Mouse (Mus musculus) liver, postnatal 0 days (tissue): Measurements from ENCODE around the gene Specc1. TPM values are rescaled to one million over a fixed set of nuclear protein-coding genes. Genes with fewer than 3 reads are reported as not detected.

Source experiments
- ATAC-seq: fragments of 200-750 bp; cut with Nextera tagmentation; 2 replicates; pipeline ENCODE4 v1.8.0; 2017; ENCODE audit warnings: mild to moderate bottlenecking, moderate library complexity
- DNase-seq: peaks from one replicate; pipeline ENCODE4 v3.0.0-alpha.2; 2016
- H3K27ac ChIP-seq: fragments of 300-500 bp; sonication (generic); 2 replicates; pipeline ENCODE4 v1.5.1; 2014; ENCODE audit warnings: antibody characterized with exemption, moderate library complexity, mild to moderate bottlenecking, low read depth
- H3K27me3 ChIP-seq: fragments of 300-500 bp; sonication (generic); 2 replicates; pipeline ENCODE4 v1.6.1; 2014; ENCODE audit warnings: low read length, control low read depth, mixed read lengths; ENCODE audit not compliant: insufficient read depth
- H3K36me3 ChIP-seq: fragments of 300-500 bp; sonication (generic); replicated peaks from 2 replicates; pipeline ENCODE4 v1.6.1; 2014; ENCODE audit warnings: mild to moderate bottlenecking, control low read depth, low read length, moderate library complexity, mixed read lengths; ENCODE audit not compliant: insufficient read depth
- H3K4me1 ChIP-seq: fragments of 300-500 bp; sonication (generic); 2 replicates; pipeline ENCODE4 v1.6.1; 2014; ENCODE audit warnings: antibody characterized with exemption, mild to moderate bottlenecking, control low read depth; ENCODE audit not compliant: insufficient read depth
- H3K4me2 ChIP-seq: fragments of 300-500 bp; sonication (generic); 2 replicates; pipeline ENCODE4 v1.6.1; 2014; ENCODE audit warnings: low read depth, mild to moderate bottlenecking, low read length, moderate library complexity, mixed read lengths
- H3K4me3 ChIP-seq: fragments of 300-500 bp; sonication (generic); 2 replicates; pipeline ENCODE4 v1.5.1; 2014; ENCODE audit warnings: low read depth, low read length
- H3K9ac ChIP-seq: fragments of 300-500 bp; sonication (generic); replicated peaks from 2 replicates; pipeline ENCODE4 v1.6.1; 2014; ENCODE audit warnings: mild to moderate bottlenecking, moderate library complexity
- H3K9me3 ChIP-seq: fragments of 300-500 bp; sonication (generic); 2 replicates; pipeline ENCODE4 v1.6.1; 2016; ENCODE audit warnings: mild to moderate bottlenecking, control low read depth, low read length, mixed read lengths
- CTCF ChIP-seq: sonication (generic); IDR thresholded peaks from 2 replicates; pipeline ENCODE4 v1.5.1; 2016; ENCODE audit warnings: antibody characterized with exemption, low read depth
- EP300 ChIP-seq: IDR thresholded peaks from 2 replicates; pipeline ENCODE4 v1.6.1; 2016; ENCODE audit warnings: antibody characterized with exemption, low read depth, mild to moderate bottlenecking
- WGBS: fragments of 180-500 bp; shearing (Covaris S2); extraction: QIAGEN DNeasy Blood & Tissue Kit; methylation state at CpG from one replicate; pipeline ENCODE4 v1.1.7; 2014; ENCODE audit not compliant: insufficient replicate concordance; 5-methylcytosine and 5-hydroxymethylcytosine counted together
- polyA plus RNA-seq: library from polyadenylated mRNA; unstranded; fragments of >200 nt; fragmentation: Nextera tagmentation; extraction: Ambion mirVana; gene quantifications from 2 replicates; pipeline ENCODE4 v1.2.1, GENCODE M21; 2015

Gene Specc1
- polyA plus RNA-seq, 1 experiment from 2014 or later: 20.7 TPM

DNA sequence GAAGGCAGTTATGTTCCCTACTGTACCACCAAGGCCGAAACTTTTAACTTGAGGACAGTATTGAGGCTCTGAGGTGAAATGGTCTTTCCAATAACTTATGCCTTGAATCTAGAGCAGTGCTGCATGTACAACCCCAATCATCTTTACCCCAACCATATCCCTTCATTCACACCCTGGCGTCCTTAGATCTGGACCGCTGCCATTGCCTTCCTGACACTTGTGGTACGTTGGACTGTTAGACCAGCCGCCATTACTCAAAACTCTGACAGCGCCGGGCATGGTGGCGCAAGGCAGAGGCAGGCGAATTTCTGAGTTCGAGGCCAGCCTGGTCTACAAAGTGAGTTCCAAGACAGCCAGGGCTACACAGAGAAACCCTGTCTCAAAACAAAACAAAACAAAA lies 121.8 kb downstream of the Specc1 start:
- TF ChIP-seq CTCF: no peak
- no peak for TF ChIP-seq EP300
- no peak for ATAC-seq
- Histone ChIP-seq H3K4me1 (peaks cover 11% of the 10 kb centered on the region; the same call in 1 of the 2 replicates), H3K4me3 (no peak overlapping the region), H3K27ac (no peak overlapping the region), H3K9ac (no peak overlapping the region), H3K9me3 (no peaks in the 10 kb centered on the region), H3K4me2 (no peak overlapping the region), H3K27me3 (no peaks in the 10 kb centered on the region), H3K36me3 (no peaks in the 10 kb centered on the region; the same call in 1 of the 2 replicates)
- DNase-seq: no peak
- WGBS: 90% methylated on average over 10 of the region's 10 CpGs

DNA sequence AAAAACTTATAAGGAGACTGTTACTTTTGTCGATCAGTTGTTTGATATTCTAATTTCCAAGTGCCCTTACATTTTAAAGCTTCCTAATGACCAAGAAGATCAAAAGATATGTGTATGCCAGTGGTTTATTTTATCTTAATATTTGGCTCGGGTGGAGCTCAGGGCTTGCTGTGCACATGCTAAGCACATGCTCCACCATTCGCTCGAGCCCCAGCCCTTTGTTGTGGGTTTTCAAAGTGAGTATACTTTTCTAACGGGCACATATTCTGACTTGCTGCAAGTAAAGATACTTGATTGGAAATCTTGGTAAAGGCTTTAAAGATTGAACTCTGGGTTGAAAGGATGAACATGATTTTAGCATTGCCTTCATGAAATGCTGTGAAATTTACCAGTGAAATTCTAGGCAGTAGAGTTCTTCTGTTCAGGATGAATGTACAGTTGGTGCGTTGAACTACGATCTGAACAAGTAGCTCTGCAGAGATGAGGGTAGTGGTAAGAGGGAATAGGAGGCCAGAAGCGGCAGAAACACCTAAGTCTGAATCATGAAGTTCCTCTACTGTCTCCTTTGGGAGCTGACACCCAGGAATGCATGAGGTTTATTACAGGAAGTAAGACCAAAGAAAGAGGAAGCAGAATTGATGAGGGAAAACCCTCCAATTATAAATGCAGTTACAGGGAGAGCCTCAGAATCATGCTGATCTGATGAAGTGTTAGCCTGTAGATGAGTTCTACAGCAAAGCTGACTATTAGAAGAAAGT lies 122.7 kb downstream of the Specc1 start:
- Histone ChIP-seq H3K36me3 (no peaks in the 10 kb centered on the region; the same call in 1 of the 2 replicates), H3K27me3 (no peaks in the 10 kb centered on the region), H3K4me3 (no peak overlapping the region), H3K4me2 (no peak overlapping the region), H3K27ac (no peak overlapping the region), H3K9me3 (no peaks in the 10 kb centered on the region), H3K9ac (no peak overlapping the region), H3K4me1 (peaks cover 11% of the 10 kb centered on the region; the same call in 1 of the 2 replicates)
- 71% methylated on average over 8 of the region's 8 CpGs for WGBS
- TF ChIP-seq EP300: no peak
- no peak for TF ChIP-seq CTCF
- DNase-seq (no peak), ATAC-seq (no peak)

DNA sequence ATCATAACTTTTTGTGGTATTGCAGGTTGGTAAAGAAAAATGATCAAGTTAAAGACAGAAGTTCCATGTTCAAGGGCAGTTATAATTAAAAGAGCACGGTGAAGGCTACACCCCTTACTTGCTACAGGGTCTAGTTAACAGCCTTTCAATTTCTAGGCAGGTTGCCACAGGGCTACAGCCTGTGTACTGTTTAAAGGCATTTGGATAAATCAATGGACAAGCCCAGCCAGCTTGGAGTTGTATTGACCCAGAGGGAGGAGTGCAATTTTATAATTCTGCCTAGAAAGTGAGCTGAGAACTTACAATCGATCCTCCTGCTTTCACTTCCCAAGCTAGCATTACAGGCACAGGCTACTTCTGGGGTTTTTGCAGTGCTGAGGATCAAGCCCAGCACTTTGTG lies 123.9 kb downstream of the Specc1 start:
- Histone ChIP-seq H3K27me3 (no peaks in the 10 kb centered on the region), H3K4me1 (peaks cover 11% of the 10 kb centered on the region; the same call in 1 of the 2 replicates), H3K9ac (no peak overlapping the region), H3K9me3 (no peaks in the 10 kb centered on the region), H3K4me2 (no peak overlapping the region), H3K36me3 (no peaks in the 10 kb centered on the region; the same call in 1 of the 2 replicates), H3K4me3 (no peak overlapping the region), H3K27ac (no peak overlapping the region)
- 46% methylated on average over 2 of the region's 2 CpGs for WGBS
- ATAC-seq (no peak), DNase-seq (no peak)
- TF ChIP-seq EP300 (no peak), CTCF (no peak)

DNA sequence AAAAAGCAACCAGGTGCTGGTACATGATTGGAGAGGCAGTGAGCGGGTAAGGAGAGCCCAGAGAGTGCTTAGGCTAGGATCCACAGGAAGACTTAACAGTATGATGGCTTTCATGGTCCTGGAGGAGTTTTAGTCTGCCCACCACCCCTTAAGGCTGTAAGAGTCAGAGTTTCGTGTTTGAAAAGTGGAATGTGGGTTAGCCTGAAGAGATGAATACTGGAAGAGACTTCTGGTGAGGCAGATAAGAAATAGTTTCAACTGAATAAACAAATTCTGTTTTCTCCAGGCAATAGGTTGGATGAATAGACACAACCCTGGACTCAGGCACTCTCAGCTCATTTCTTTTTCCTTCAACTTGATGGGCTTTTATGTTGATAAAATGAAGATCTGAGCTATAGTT lies 130.1 kb downstream of the Specc1 start:
- Histone ChIP-seq H3K27ac (no peak overlapping the region), H3K27me3 (no peaks in the 10 kb centered on the region), H3K9me3 (no peaks in the 10 kb centered on the region), H3K4me2 (no peak overlapping the region), H3K36me3 (0 out of 2 replicates have a peak, but pooled peaks cover 3% of the 10 kb centered on the region), H3K9ac (no peak overlapping the region), H3K4me1 (no peaks in the 10 kb centered on the region), H3K4me3 (no peak overlapping the region)
- TF ChIP-seq CTCF (no peak), EP300 (no peak)
- DNase-seq (no peak), ATAC-seq (no peak)
- WGBS: 63% methylated on average over 2 of the region's 2 CpGs

DNA sequence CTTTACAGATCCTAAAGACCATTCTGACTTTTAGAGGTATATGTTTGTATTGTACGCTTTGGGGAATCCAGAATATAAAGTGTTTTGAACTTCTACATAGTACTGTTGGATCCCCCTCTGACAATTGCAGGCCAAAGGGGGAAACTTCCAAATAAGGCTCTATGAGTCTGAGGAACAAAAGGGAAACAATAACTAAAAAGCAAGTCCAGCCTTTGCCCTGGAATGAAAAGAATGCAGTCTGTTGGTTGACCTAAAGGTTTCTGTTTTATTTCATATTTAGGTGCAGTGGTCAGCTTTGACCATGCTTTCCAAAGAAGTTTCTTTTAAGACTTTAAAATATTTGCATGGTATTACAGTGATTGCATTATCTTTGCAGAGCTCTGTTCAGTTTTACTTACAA lies 130.5 kb downstream of the Specc1 start:
- H3K27me3 ChIP-seq: no peaks in the 10 kb centered on the region
- no peak overlapping the region for H3K27ac ChIP-seq
- WGBS: 93% methylated on average over 1 of the region's 1 CpGs
- H3K4me2 ChIP-seq: no peak overlapping the region
- DNase-seq: no peak
- no peak for TF ChIP-seq EP300
- no peak for TF ChIP-seq CTCF
- H3K9ac ChIP-seq: no peak overlapping the region
- H3K9me3 ChIP-seq: no peaks in the 10 kb centered on the region
- H3K36me3 ChIP-seq: 0 out of 2 replicates have a peak, but pooled peaks cover 3% of the 10 kb centered on the region
- no peak overlapping the region for H3K4me3 ChIP-seq
- no peaks in the 10 kb centered on the region for H3K4me1 ChIP-seq
- ATAC-seq: no peak

DNA sequence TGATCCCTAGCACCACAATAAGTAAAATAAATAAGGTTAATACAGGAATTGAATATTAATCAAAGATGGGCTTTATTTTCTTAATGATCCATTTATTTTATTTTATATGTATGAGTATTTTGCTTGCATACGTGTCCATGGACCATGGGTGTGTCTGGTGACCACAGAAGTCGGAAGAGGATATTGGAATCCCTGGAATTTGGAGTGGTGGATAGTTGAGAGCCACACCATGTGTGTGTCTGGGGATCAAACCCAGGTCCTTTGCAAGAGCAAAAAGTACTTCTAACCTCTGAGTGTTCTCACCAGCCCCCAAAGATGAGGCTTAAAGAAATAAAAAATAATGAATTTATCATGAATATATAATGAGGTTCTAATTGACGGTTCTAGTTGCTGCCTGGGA lies 132.1 kb downstream of the Specc1 start:
- no peak overlapping the region for H3K4me2 ChIP-seq
- no peaks in the 10 kb centered on the region for H3K4me1 ChIP-seq
- no peak overlapping the region for H3K4me3 ChIP-seq
- DNase-seq (no peak), ATAC-seq (no peak)
- TF ChIP-seq CTCF (no peak), EP300 (no peak)
- no peak overlapping the region for H3K9ac ChIP-seq
- H3K27ac ChIP-seq: no peak overlapping the region
- WGBS: 86% methylated on average over 3 of the region's 3 CpGs
- no peaks in the 10 kb centered on the region for H3K27me3 ChIP-seq
- H3K36me3 ChIP-seq: 0 out of 2 replicates have a peak, but pooled peaks cover 3% of the 10 kb centered on the region
- H3K9me3 ChIP-seq: no peaks in the 10 kb centered on the region
